Mouse (Mus musculus) forebrain, embryonic 12.5 days (tissue): ENCODE results near the gene Pias4. TPM values are rescaled to one million over a fixed set of nuclear protein-coding genes. Genes with fewer than 3 reads are reported as not detected.

Experiments
- ATAC-seq: fragments of 200-750 bp; cut with Nextera tagmentation; 2 replicates; pipeline ENCODE4 v1.8.0; 2017; ENCODE audit warnings: moderate TSS enrichment; ENCODE audit not compliant: low FRiP score
- H3K27ac ChIP-seq: fragments of 300-500 bp; sonication (generic); 2 replicates; pipeline ENCODE4 v1.5.1; 2016; ENCODE audit warnings: mild to moderate bottlenecking
- H3K27me3 ChIP-seq: fragments of 300-500 bp; sonication (generic); 2 replicates; pipeline ENCODE4 v1.6.1; 2016; ENCODE audit warnings: mild to moderate bottlenecking
- H3K36me3 ChIP-seq: fragments of 300-500 bp; sonication (generic); replicated peaks from 2 replicates; pipeline ENCODE4 v1.6.1; 2016; ENCODE audit warnings: mild to moderate bottlenecking
- H3K4me1 ChIP-seq: fragments of 300-500 bp; sonication (generic); 2 replicates; pipeline ENCODE4 v1.6.1; 2016
- H3K4me2 ChIP-seq: fragments of 300-500 bp; sonication (generic); 2 replicates; pipeline ENCODE4 v1.6.1; 2016; ENCODE audit warnings: mild to moderate bottlenecking, moderate library complexity
- H3K4me3 ChIP-seq: fragments of 300-500 bp; sonication (generic); replicated peaks from 2 replicates; pipeline ENCODE4 v1.5.1; 2016; ENCODE audit warnings: mild to moderate bottlenecking
- H3K9ac ChIP-seq: fragments of 300-500 bp; sonication (generic); 2 replicates; pipeline ENCODE4 v1.6.1; 2016; ENCODE audit warnings: mild to moderate bottlenecking
- H3K9me3 ChIP-seq: fragments of 300-500 bp; sonication (generic); 2 replicates; pipeline ENCODE4 v1.6.1; 2016
- whole genome bisulfite sequencing: fragments of 180-500 bp; shearing (Covaris S2); methylation state at CpG from one replicate; pipeline ENCODE4 v1.1.7; 2016; 5-methylcytosine and 5-hydroxymethylcytosine counted together
- microRNA-seq: library from miRNA; unstranded; fragments of <30 nt; microRNA quantifications from one replicate; pipeline ENCODE4, GENCODE M21; 2017
- polyA plus RNA-seq: library from polyadenylated mRNA; unstranded; fragments of >200 nt; fragmentation: Nextera tagmentation; extraction: Ambion mirVana; gene quantifications from 2 replicates; pipeline ENCODE4 v1.2.1, GENCODE M21; 2016

The Pias4 gene
- polyA plus RNA-seq, 1 experiment from 2014 or later, result 52.9 TPM

DNA sequence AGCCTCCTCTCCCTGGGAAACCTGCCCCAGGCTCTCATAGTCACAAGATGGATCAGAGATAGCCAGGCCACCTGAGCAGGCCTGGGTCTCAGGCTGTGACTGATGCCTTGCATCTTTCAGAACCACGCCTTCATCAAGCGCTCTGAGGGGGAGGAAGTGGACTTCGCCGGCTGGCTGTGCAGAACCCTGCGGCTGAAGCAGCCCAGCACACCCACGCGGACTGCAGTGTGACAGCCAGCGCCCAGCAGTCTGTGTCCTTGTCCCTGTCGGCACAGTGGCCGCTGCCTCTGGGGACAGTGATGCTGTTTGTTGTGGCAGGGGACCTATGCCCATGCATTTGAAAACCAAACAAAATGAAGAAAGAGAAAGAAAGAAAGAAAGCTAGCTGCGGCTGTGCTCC, 44.2 kb downstream of the Pias4 start:
- Histone ChIP-seq H3K4me1 (peaks cover 4% of the 10 kb centered on the region; the same call in 1 of the 2 replicates), H3K4me3 (no peak overlapping the region), H3K9ac (no peak overlapping the region), H3K36me3 (peaks cover 61% of the 10 kb centered on the region), H3K4me2 (no peak overlapping the region), H3K27me3 (peaks cover 14% of the 10 kb centered on the region), H3K27ac (no peak overlapping the region), H3K9me3 (no peaks in the 10 kb centered on the region)
- no peak for ATAC-seq
- 85% methylated on average over 11 of the region's 11 CpGs for WGBS

GRCm38 (mm10) chr10:81122889-81123288, 44.8 kb downstream of the Pias4 start:
- Histone ChIP-seq H3K4me1 (peaks cover 2% of the 10 kb centered on the region; the same call in 1 of the 2 replicates), H3K36me3 (peaks cover 65% of the 10 kb centered on the region), H3K4me3 (no peak overlapping the region), H3K27ac (no peak overlapping the region), H3K4me2 (no peak overlapping the region), H3K27me3 (peaks cover 9% of the 10 kb centered on the region), H3K9ac (no peak overlapping the region), H3K9me3 (no peaks in the 10 kb centered on the region)
- no peak for ATAC-seq
- 83% methylated on average over 2 of the region's 2 CpGs for WGBS

DNA sequence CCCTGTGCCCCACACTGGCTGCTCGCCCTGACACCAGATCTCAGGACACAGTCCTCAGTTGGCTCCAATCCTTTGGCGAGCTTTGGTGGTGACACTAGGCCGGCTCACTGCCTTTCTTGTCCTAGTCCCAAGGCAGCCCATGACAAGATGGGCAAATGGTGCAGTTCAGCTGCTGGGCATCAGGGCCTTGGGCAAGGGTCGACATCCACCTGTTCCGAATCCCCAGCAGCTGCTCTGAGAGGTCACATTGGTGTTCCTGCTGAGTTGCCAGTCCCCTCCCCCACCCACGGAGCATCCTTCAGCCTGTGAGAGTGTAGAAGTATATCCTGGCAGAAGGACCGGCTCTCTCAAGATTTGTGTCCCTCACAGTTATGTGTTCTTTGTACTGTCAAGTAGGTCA, 47.1 kb downstream of the Pias4 start:
- Histone ChIP-seq H3K4me3 (no peak overlapping the region), H3K27me3 (no peaks in the 10 kb centered on the region; the same call in 1 of the 2 replicates), H3K4me2 (no peak overlapping the region), H3K27ac (no peak overlapping the region), H3K36me3 (peaks cover 85% of the 10 kb centered on the region), H3K9me3 (no peaks in the 10 kb centered on the region), H3K4me1 (peaks cover 1% of the 10 kb centered on the region; the same call in 1 of the 2 replicates), H3K9ac (no peak overlapping the region)
- WGBS, result 85% methylated on average over 7 of the region's 7 CpGs
- no peak for ATAC-seq

GRCm38 (mm10) chr10:81119625-81120024, 48.1 kb downstream of the Pias4 start:
- peaks cover 95% of the 10 kb centered on the region for H3K36me3 ChIP-seq
- no peak overlapping the region for H3K4me3 ChIP-seq
- ATAC-seq, result no peak
- no peak overlapping the region for H3K4me2 ChIP-seq
- no peaks in the 10 kb centered on the region for H3K9me3 ChIP-seq
- H3K4me1 ChIP-seq, result no peaks in the 10 kb centered on the region
- no peak overlapping the region for H3K27ac ChIP-seq
- 93% methylated on average over 10 of the region's 10 CpGs for WGBS
- H3K27me3 ChIP-seq, result no peaks in the 10 kb centered on the region
- no peak overlapping the region for H3K9ac ChIP-seq

- no peak overlapping the region for H3K9ac ChIP-seq
- no peak overlapping the region for H3K4me3 ChIP-seq
- no peak for ATAC-seq
- H3K27me3 ChIP-seq, result no peaks in the 10 kb centered on the region
- H3K4me1 ChIP-seq, result no peaks in the 10 kb centered on the region
- no peak overlapping the region for H3K4me2 ChIP-seq
- peaks cover 92% of the 10 kb centered on the region for H3K36me3 ChIP-seq
- 96% methylated on average over 6 of the region's 6 CpGs for WGBS
- no peaks in the 10 kb centered on the region for H3K9me3 ChIP-seq
- no peak overlapping the region for H3K27ac ChIP-seq
Measured at GRCm38 (mm10) chr10:81112946-81113345, 54.8 kb downstream of the Pias4 start.

DNA sequence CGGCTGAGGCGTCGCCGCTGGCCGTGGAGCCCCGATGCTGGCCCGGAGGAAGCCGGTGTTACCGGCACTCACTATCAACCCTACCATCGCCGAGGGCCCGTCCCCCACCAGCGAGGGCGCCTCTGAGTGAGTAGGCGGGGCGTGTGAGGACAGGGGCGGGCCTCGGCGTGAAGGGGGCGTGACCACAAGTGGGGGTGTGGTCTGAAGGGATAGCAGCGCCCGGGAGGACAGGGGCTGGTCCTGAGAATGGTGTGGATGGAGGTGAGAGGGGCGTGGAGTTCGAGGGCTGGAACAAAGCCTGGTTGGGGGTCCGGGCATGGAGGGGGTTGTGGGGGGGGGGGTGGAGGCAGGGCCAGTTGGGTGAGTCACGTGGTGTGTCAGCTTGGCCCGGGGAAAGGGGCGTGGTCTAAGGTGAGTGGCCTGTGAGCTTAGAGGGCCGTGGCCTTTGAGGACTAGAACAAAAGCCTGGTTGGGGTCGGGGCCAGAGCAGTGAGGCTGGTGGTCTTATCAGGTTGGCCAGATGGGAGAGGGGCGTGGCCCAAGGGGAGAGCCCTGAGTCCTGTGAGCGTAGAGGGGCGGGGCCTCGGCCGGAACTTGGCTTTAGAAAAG, 61.5 kb downstream of the Pias4 start:
- WGBS, result 1% methylated on average over 34 of the region's 35 CpGs
- no peaks in the 10 kb centered on the region for H3K9me3 ChIP-seq
- H3K4me2 ChIP-seq, result peak overlapping the region; percentile 70
- H3K4me1 ChIP-seq, result peaks cover 24% of the 10 kb centered on the region
- ATAC-seq, result peak; percentile 92
- H3K27me3 ChIP-seq, result no peaks in the 10 kb centered on the region
- H3K9ac ChIP-seq, result peak overlapping the region; percentile 96
- H3K36me3 ChIP-seq, result peaks cover 32% of the 10 kb centered on the region
- H3K4me3 ChIP-seq, result peak overlapping the region; percentile 91
- peak overlapping the region; percentile 100 for H3K27ac ChIP-seq

GRCm38 (mm10) chr10:81105565-81106112, 62.1 kb downstream of the Pias4 start, which contains the start of gene Map2k2:
Gene Map2k2 (plus strand): TSS chr10:81105915.
- H3K27ac ChIP-seq, result peak within 1 kb of the TSS; percentile 100
- WGBS, result under 1% methylated on average over 56 of the region's 56 CpGs
- H3K4me3 ChIP-seq, result peak within 1 kb of the TSS; percentile 91
- no peaks in the 10 kb centered on the region for H3K9me3 ChIP-seq
- H3K27me3 ChIP-seq, result no peaks in the 10 kb centered on the region
- H3K36me3 ChIP-seq, result peaks cover 26% of the 10 kb centered on the region
- H3K4me1 ChIP-seq, result peaks cover 24% of the 10 kb centered on the region
- peak within 1 kb of the TSS; percentile 96 for H3K9ac ChIP-seq
- H3K4me2 ChIP-seq, result peak within 1 kb of the TSS; percentile 70
- peak; percentile 95 for ATAC-seq

Small RNA genes lying within 50 kb of the gene (microRNA-seq; reads per million reads assigned to microRNA genes)
- not detected for gene Mir5615-1
- not detected for gene Mir5615-2

Other genes with a start within 250 kb of the Pias4 start
- 67.7 and 73.8 TPM in 2 replicates for gene Lmnb2, start 249.7 kb downstream of the Pias4 start, polyA plus RNA-seq
- 8.2 and 9.8 TPM in 2 replicates for gene Gadd45b, start 237.8 kb downstream of the Pias4 start, polyA plus RNA-seq
- gene Gng7, start 153.0 kb downstream of the Pias4 start, polyA plus RNA-seq, result 9.8 and 11.0 TPM in 2 replicates
- 8.7 and 11.6 TPM in 2 replicates for gene Diras1, start 142.3 kb downstream of the Pias4 start, polyA plus RNA-seq
- 29.2 and 32.8 TPM in 2 replicates for gene Slc39a3, start 130.5 kb downstream of the Pias4 start, polyA plus RNA-seq
- gene Sgta, start 107.7 kb downstream of the Pias4 start, polyA plus RNA-seq, result 262 and 280 TPM in 2 replicates
- gene Thop1, start 97.9 kb downstream of the Pias4 start, polyA plus RNA-seq, result 65.0 and 69.2 TPM in 2 replicates
- 0.46 and 0.69 TPM in 2 replicates for gene Creb3l3, start 69.0 kb downstream of the Pias4 start, polyA plus RNA-seq
- gene Map2k2, start 62.0 kb downstream of the Pias4 start, polyA plus RNA-seq, result 208 and 210 TPM in 2 replicates
- gene Zbtb7a, start 32.7 kb downstream of the Pias4 start, polyA plus RNA-seq, result 12.4 and 13.5 TPM in 2 replicates
- 518 and 540 TPM in 2 replicates for gene Eef2, start 8.7 kb upstream of the Pias4 start, polyA plus RNA-seq
- 62.8 and 67.4 TPM in 2 replicates for gene Dapk3, start 15.1 kb upstream of the Pias4 start, polyA plus RNA-seq
- gene 4930442H23Rik, start 15.9 kb upstream of the Pias4 start, polyA plus RNA-seq, result not detected in 2 replicates
- gene Nmrk2, start 34.1 kb upstream of the Pias4 start, polyA plus RNA-seq, result not detected in 2 replicates
- gene Atcay, start 62.9 kb upstream of the Pias4 start, polyA plus RNA-seq, result 31.8 and 33.9 TPM in 2 replicates
- 9.0 and 10.0 TPM in 2 replicates for gene Zfr2, start 65.2 kb upstream of the Pias4 start, polyA plus RNA-seq
- 4.1 and 5.7 TPM in 2 replicates for gene Matk, start 85.0 kb upstream of the Pias4 start, polyA plus RNA-seq
- gene Mrpl54, start 99.0 kb upstream of the Pias4 start, polyA plus RNA-seq, result 136 and 138 TPM in 2 replicates
- gene Apba3, start 99.0 kb upstream of the Pias4 start, polyA plus RNA-seq, result 31.1 and 33.3 TPM in 2 replicates
- 9.7 and 11.4 TPM in 2 replicates for gene Tjp3, start 123.7 kb upstream of the Pias4 start, polyA plus RNA-seq
- 84.1 and 98.7 TPM in 2 replicates for gene Pip5k1c, start 125.0 kb upstream of the Pias4 start, polyA plus RNA-seq
- 60.8 and 61.8 TPM in 2 replicates for gene Cactin, start 153.2 kb upstream of the Pias4 start, polyA plus RNA-seq
- 2.1 and 2.9 TPM in 2 replicates for gene Tbxa2r, start 160.8 kb upstream of the Pias4 start, polyA plus RNA-seq
- 0.08 TPM in 1 of 2 replicates, not detected in the other for gene Gipc3, start 175.3 kb upstream of the Pias4 start, polyA plus RNA-seq
- gene Hmg20b, start 182.6 kb upstream of the Pias4 start, polyA plus RNA-seq, result 92.6 and 97.1 TPM in 2 replicates
- gene Mfsd12, start 189.6 kb upstream of the Pias4 start, polyA plus RNA-seq, result 8.2 and 8.4 TPM in 2 replicates
- 0.36 and 1.2 TPM in 2 replicates for gene 4930404N11Rik, start 197.9 kb upstream of the Pias4 start, polyA plus RNA-seq
- 145 and 148 TPM in 2 replicates for gene Fzr1, start 210.6 kb upstream of the Pias4 start, polyA plus RNA-seq
- 68.1 and 68.5 TPM in 2 replicates for gene Dohh, start 216.5 kb upstream of the Pias4 start, polyA plus RNA-seq
- gene Gm48551, start 216.5 kb upstream of the Pias4 start, polyA plus RNA-seq, result 4.2 and 4.6 TPM in 2 replicates
- 1.4 and 2.1 TPM in 2 replicates for gene Gm48552, start 221.1 kb upstream of the Pias4 start, polyA plus RNA-seq
- gene Smim24, start 225.1 kb upstream of the Pias4 start, polyA plus RNA-seq, result 1.8 and 2.6 TPM in 2 replicates